Mouse (Mus musculus) olfactory bulb, adult 2 months (tissue): ENCODE measurements around the gene Dydc2.

ENCODE experiments used
- CTCF ChIP-seq: fragments of 200-500 bp; IDR thresholded peaks from 2 replicates; pipeline ENCODE4 v1.5.1; 2012; ENCODE audit warnings: low read depth, mild to moderate bottlenecking, low read length, moderate library complexity; ENCODE audit not compliant: insufficient read depth
- POLR2A ChIP-seq: fragments of 200-500 bp; IDR thresholded peaks from 2 replicates; pipeline ENCODE4 v1.6.1; 2012; ENCODE audit warnings: mild to moderate bottlenecking, low read depth, low read length, moderate library complexity; ENCODE audit not compliant: insufficient read depth

GRCm38 (mm10) chr14:41112944-41113343, 43.9 kb upstream of the Dydc2 start:
- no peak for TF ChIP-seq POLR2A
- no peak for TF ChIP-seq CTCF
